Mouse (Mus musculus) cortical plate, adult 2 months (tissue): Measurements from ENCODE around the gene Ptprd.

Experiments
- CTCF ChIP-seq: fragments of 200-500 bp; IDR thresholded peaks from 2 replicates; pipeline ENCODE4 v1.5.1; 2011; ENCODE audit warnings: mild to moderate bottlenecking, control low read depth, low read length; ENCODE audit not compliant: insufficient read depth; ENCODE audit errors: extremely low read depth
- POLR2A ChIP-seq: fragments of 200-500 bp; IDR thresholded peaks from 2 replicates; pipeline ENCODE4 v1.6.1; 2011; ENCODE audit warnings: mild to moderate bottlenecking, low read length, control low read depth; ENCODE audit not compliant: insufficient read depth; ENCODE audit errors: extremely low read depth

DNA sequence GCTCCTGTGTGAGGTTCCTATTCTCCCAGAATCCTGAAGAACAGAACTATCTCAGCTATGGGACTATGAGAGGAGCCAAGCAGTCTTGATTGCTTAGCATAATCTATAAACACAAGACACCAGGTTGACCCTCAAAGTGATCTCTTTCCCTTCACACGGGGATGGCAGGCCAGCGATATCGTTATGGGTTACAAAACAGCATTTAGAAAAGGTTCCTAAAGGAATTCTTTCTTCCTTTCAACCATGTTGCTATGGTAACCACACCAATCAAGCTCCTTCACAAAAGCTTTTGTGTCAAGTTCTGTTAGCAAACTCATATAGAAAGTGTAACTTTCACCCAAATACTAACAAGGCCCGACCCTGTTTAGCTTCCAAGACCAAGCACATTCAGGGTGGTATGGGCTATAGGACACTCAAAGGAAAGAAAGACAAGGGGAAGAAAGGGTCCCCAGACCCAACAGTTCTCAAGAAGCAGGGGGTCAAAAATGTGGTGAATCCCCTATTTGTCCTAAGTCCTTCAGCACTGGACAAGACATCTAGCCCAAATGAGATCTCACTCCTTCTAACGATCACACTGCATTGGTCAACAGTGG lies 1805.8 kb downstream of the Ptprd start:
- TF ChIP-seq POLR2A (no peak), CTCF (no peak)
